Mouse (Mus musculus) heart, adult 2 months (tissue): Measurements from ENCODE around the gene Ush1c. TPM values are rescaled to one million over a fixed set of nuclear protein-coding genes. Genes with fewer than 3 reads are reported as not detected.

Source experiments
- DNase-seq, 2 experiments: peaks; one replicate each; pipeline ENCODE4 v3.0.0; 2021
- H3K27ac ChIP-seq: fragments of 200-600 bp; 2 replicates; pipeline ENCODE4 v1.8.1; 2022
- H3K27me3 ChIP-seq: fragments of 200-500 bp; 2 replicates; pipeline ENCODE4 v1.6.1; 2012; ENCODE audit warnings: mild to moderate bottlenecking, low read length, inconsistent platforms, mixed read lengths; ENCODE audit not compliant: control insufficient read depth, insufficient read depth
- H3K36me3 ChIP-seq: fragments of 200-500 bp; 2 replicates; pipeline ENCODE4 v1.6.1; 2012; ENCODE audit warnings: low read length, inconsistent platforms; ENCODE audit not compliant: control insufficient read depth, insufficient read depth
- H3K4me1 ChIP-seq: fragments of 200-500 bp; 2 replicates; pipeline ENCODE4 v1.6.1; 2011; ENCODE audit warnings: low read length; ENCODE audit not compliant: control insufficient read depth, insufficient read depth
- H3K4me3 ChIP-seq: fragments of 200-600 bp; 2 replicates; pipeline ENCODE4 v1.8.1; 2022
- H3K79me2 ChIP-seq: fragments of 200-500 bp; replicated peaks from 2 replicates; pipeline ENCODE4 v1.6.1; 2012; ENCODE audit warnings: mild to moderate bottlenecking, inconsistent platforms, low read length, moderate library complexity, mixed read lengths; ENCODE audit not compliant: control insufficient read depth, insufficient read depth
- H3K9ac ChIP-seq: fragments of 200-500 bp; 2 replicates; pipeline ENCODE4 v1.6.1; 2012; ENCODE audit warnings: low read depth, mild to moderate bottlenecking, control low read depth, inconsistent platforms, low read length, mixed read lengths
- CTCF ChIP-seq: fragments of 200-600 bp; IDR thresholded peaks from 2 replicates; pipeline ENCODE4 v1.8.1; 2022; ENCODE audit warnings: antibody characterized with exemption, mild to moderate bottlenecking, moderate library complexity
- EP300 ChIP-seq: fragments of 200-500 bp; IDR thresholded peaks from 2 replicates; pipeline ENCODE4 v1.6.1; 2011; ENCODE audit warnings: low read depth, low read length, control low read depth; ENCODE audit not compliant: insufficient read depth
- POLR2A ChIP-seq: fragments of 200-500 bp; IDR thresholded peaks from 2 replicates; pipeline ENCODE4 v1.6.1; 2011; ENCODE audit warnings: mild to moderate bottlenecking, low read depth, low read length, control low read depth; ENCODE audit not compliant: insufficient read depth
- WGBS: fragments of 180-500 bp; shearing (Covaris S2); methylation state at CpG from one replicate; pipeline ENCODE4 v1.1.7; 2018; 5-methylcytosine and 5-hydroxymethylcytosine counted together
- intact Hi-C: fragments of 180-260 bp; cut with DNase I; formaldehyde crosslinking; loops from one replicate; pipeline ENCODE4 v1.15.1; 2025
- long read RNA-seq: library from polyadenylated mRNA; stranded (forward); transcript quantifications from one replicate; pipeline ENCODE4 v2.0.0, GENCODE M21; 2021
- polyA plus RNA-seq: library from polyadenylated mRNA; depleted of rRNA; stranded (reverse); fragments of >200 nt; gene quantifications from 2 replicates; pipeline ENCODE4 v1.2.3, GENCODE M21; 2012; rRNA removed
- total RNA-seq, 2 experiments: library from RNA; stranded (reverse); gene quantifications; 2 replicates each; pipeline ENCODE4 v1.2.3; 2021

The Ush1c gene
- 1 to 10 TPM; 5.1 to 5.5 TPM for total RNA-seq
- 4.0 and 15.5 TPM in 2 replicates for polyA plus RNA-seq
- long read RNA-seq, partial matches to known transcripts: 0 of 3 reads
- long read RNA-seq, other reads (novel, unspliced or antisense): 2 of 3 reads

DNA sequence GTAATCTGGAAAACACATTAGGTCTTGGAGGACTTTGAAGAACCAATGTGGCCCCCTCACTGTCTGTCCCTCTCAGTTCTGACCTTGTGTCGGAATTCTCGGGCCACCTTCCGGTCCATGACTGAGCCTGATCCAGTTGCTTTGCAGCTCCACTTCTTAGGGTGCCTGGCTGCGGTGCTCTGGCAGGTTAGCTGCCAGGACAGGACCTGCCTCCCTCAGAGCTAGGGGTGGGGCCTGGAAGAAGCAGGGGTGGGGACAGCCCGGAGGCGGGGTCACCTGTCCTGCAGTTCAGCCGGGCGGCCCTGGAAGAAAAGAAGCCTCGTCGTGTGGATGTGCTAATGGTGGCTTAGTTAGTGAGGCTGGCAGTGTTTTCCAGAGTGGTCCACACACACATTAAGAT, at the start of gene Ush1c:
Gene Ush1c, minus strand, starts transcription at position 158 of the 400 bp plus-strand sequence.
- Histone ChIP-seq H3K27ac (no peak within 1 kb of the TSS; the same call in 1 of the 2 replicates), H3K36me3 (no peaks in the 10 kb centered on the region), H3K9ac (no peak within 1 kb of the TSS), H3K4me1 (no peaks in the 10 kb centered on the region), H3K79me2 (no peaks in the 10 kb centered on the region), H3K27me3 (no peaks in the 10 kb centered on the region), H3K4me3 (no peak within 1 kb of the TSS)
- intact Hi-C loops: no loop called here
- TF ChIP-seq EP300: no peak
- no peak for TF ChIP-seq CTCF
- TF ChIP-seq POLR2A: no peak
- WGBS: 27% methylated on average over 10 of the region's 10 CpGs
- DNase-seq: peak in 1 of 2 experiments; percentile 22

DNA sequence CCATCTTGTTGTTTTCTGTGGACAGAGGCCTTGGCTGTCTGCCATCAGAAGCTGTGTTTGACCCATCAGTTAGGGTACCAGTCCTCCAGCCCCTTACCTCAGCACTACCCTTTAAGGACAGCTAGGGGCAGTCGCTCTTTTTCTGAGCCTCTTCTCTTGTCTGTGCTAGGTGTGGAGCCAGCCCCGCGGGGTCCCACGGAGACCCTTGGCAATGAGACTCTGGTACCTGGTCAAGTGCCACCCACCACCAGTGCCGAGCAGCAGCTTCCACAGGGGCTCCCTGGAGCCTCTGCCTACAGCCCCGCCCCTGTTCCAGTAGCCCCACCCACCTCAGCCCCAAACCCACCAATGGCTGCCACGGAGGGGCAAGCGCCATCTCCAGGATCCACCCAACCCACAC, 48.7 kb upstream of the Ush1c start:
- H3K36me3 ChIP-seq: no peaks in the 10 kb centered on the region
- no peak for DNase-seq
- H3K4me1 ChIP-seq: no peaks in the 10 kb centered on the region
- no peak overlapping the region for H3K4me3 ChIP-seq
- TF ChIP-seq CTCF (no peak), EP300 (no peak), POLR2A (no peak)
- H3K27me3 ChIP-seq: no peaks in the 10 kb centered on the region
- intact Hi-C loops: no loop called here
- H3K79me2 ChIP-seq: no peaks in the 10 kb centered on the region
- WGBS: 30% methylated on average over 8 of the region's 8 CpGs
- H3K9ac ChIP-seq: no peak overlapping the region
- no peak overlapping the region for H3K27ac ChIP-seq

DNA sequence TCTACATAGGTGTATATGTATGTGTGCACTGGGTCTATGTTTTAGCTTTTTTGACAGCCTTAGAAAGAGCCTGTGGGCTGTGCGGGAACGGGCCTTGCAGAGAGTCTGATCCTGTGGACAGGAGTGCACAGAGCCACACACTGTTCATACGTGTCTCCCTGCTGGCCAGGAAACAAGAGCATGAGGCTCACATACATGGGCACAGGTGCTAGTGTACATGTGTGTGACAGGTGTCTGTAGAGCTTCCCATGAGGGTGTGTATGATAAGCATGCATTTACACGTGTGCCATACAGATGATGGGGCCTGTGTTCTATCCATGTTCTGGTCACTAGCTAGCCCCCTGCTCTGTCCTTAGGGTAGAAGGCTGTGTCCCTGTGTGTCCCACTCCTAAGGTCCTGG, 48.1 kb upstream of the Ush1c start:
- Histone ChIP-seq H3K79me2 (no peaks in the 10 kb centered on the region), H3K4me1 (no peaks in the 10 kb centered on the region), H3K36me3 (no peaks in the 10 kb centered on the region), H3K9ac (no peak overlapping the region), H3K27ac (no peak overlapping the region), H3K27me3 (no peaks in the 10 kb centered on the region), H3K4me3 (no peak overlapping the region)
- WGBS: 86% methylated on average over 4 of the region's 4 CpGs
- TF ChIP-seq CTCF (no peak), EP300 (no peak), POLR2A (no peak)
- DNase-seq: no peak
- intact Hi-C loops: no loop called here

DNA sequence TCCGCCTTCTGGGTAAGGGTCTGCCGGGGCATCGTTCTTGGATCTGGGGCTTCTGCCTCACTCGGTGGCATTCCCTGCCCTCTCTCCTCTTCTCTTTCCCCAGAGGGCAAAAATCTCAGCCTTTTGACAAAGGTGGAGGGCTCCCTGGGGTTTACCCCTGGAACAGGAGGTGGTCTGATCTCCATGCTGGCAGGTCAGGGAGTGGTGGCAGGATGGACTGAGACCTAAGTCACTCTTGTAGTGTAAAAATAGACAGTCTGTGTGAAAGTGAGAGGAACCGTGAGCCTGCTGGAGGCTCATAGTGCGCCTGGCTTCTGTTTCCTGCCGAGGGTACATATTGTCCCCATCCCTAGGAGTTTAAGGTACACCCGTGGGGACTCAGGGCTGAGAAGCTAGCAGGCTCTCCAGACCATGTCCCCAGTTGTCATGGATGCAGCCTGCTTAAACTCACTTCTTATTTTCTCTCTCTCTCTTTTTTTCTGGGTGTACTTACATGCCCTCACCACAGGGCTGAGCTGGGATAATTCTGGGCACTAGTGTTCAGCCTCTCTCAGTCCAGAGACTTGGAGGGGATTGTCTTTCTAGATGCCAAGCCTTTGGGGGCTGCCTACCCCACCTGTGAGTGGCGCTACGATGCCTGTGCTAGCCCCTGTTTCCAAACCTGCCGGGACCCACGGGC, 47.0 kb upstream of the Ush1c start:
- DNase-seq: no peak
- H3K4me1 ChIP-seq: no peaks in the 10 kb centered on the region
- 77% methylated on average over 12 of the region's 12 CpGs for WGBS
- no peaks in the 10 kb centered on the region for H3K27me3 ChIP-seq
- intact Hi-C loops: no loop called here
- H3K4me3 ChIP-seq: no peak overlapping the region
- no peak overlapping the region for H3K27ac ChIP-seq
- no peak overlapping the region for H3K9ac ChIP-seq
- TF ChIP-seq EP300 (no peak), POLR2A (no peak), CTCF (no peak)
- H3K79me2 ChIP-seq: no peaks in the 10 kb centered on the region
- no peaks in the 10 kb centered on the region for H3K36me3 ChIP-seq

DNA sequence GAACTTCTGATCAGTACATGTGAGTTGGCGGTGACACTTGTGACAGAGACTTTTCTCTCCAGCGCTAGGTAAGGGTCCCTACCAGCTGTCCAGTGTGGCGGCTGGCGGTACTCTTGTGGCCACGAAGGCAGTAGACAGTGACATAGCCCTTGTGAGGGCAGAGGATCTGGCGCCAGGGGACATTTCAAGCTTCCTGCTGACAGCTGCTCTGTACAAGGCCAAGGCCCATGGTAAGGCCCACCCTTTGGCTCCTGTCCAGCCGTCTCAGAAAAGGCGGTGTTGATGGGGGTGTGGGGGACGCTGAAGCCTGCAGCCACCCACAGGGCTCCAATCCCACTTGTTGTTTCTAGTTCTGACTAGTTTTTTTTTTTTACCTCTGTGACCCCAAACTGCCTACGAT, 45.4 kb upstream of the Ush1c start:
- no peaks in the 10 kb centered on the region for H3K79me2 ChIP-seq
- H3K36me3 ChIP-seq: no peaks in the 10 kb centered on the region
- no peaks in the 10 kb centered on the region for H3K4me1 ChIP-seq
- TF ChIP-seq EP300 (no peak), CTCF (no peak), POLR2A (no peak)
- H3K4me3 ChIP-seq: no peak overlapping the region
- intact Hi-C loops: no loop called here
- no peak for DNase-seq
- H3K9ac ChIP-seq: no peak overlapping the region
- no peak overlapping the region for H3K27ac ChIP-seq
- H3K27me3 ChIP-seq: no peaks in the 10 kb centered on the region
- WGBS: 42% methylated on average over 10 of the region's 10 CpGs

DNA sequence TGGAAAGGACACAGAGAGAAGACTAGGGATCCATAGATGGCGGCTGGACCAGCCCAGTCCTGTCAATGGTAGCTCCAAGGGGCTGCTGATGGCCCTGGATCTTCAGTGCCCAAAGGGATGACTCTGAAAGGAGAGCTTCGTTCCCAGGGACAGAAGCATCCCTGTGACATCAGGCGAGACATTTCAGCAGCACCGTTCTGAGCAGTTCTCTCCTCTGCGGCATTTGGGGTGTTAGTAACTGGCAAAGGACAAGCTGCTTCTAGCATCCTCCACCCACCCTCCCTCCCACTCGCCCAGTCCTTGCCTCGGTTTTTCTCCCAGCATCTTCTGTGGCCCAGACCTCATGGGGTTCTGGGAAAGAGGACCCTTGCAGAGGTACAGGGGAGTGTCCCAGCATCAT, 44.0 kb upstream of the Ush1c start:
- no peak for TF ChIP-seq EP300
- no peak for TF ChIP-seq CTCF
- no peak for TF ChIP-seq POLR2A
- Histone ChIP-seq H3K79me2 (no peaks in the 10 kb centered on the region), H3K36me3 (no peaks in the 10 kb centered on the region), H3K9ac (no peak overlapping the region), H3K27me3 (no peaks in the 10 kb centered on the region), H3K27ac (no peak overlapping the region), H3K4me1 (no peaks in the 10 kb centered on the region), H3K4me3 (no peak overlapping the region)
- no peak for DNase-seq
- WGBS: 57% methylated on average over 7 of the region's 7 CpGs
- intact Hi-C loops: no loop called here
